Mouse (Mus musculus) neural tube, embryonic 10.5 days (tissue): ENCODE measurements at regions not wholly inside any gene's neighbourhood (a gene's known extent, or its start where the extent isn't known, plus 50 kb on each side); places are given as distances from the start of the nearest gene placed in this dataset.

Source experiments
- DNase-seq: peaks from one replicate; pipeline ENCODE4 v3.0.0-alpha.2; 2017; ENCODE audit warnings: low spot score; ENCODE audit errors: extremely low spot score

DNA sequence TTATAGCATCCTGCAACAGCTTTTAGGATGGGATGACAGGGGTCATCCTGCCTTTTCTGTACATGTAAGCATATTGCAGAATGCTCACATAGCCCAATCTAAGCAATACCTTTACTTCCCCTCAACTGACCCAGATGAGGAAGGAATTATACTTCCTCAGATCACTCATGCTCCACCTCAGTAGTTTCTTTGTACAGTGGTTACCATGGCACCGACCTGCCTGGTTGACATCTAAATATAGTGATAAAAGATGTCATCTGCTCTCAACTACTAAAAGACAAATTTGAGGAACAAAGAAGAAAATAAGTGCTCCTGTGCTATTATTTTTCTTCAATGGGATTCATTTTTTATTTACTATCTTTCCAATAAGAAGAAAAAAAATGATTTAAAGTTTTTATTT lies 994.6 kb upstream of the Gm37988 start:
- no peak for DNase-seq

DNA sequence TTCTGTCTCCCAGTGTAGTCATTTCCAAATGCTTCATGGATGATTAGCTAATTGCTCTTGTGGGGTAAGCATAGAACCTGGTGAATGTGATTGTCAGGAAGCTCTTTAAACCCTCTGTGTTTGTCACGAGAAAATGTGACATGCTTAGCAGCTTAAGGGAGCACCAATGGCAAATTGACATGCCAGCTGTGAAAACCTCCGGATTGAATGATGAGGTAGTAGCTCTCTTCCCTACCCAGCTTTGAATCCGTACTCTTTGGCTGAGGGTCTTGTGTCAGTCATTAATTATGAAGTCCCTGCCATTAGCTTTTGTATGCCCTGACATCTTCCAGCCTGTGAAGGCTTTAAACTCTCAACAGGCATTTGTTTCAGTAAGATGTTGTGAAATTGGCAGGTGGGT lies 965.7 kb upstream of the Gm37988 start:
- peak; percentile 18 for DNase-seq
